Mouse (Mus musculus): ENCODE results near the gene Itpr1. TPM values are rescaled to one million over a fixed set of nuclear protein-coding genes. Genes with fewer than 3 reads are reported as not detected.

The Itpr1 gene
- total RNA-seq, 2 experiments from 2014 or later, result 11.8 to 14.8 TPM

GRCm38 (mm10) chr6:108486212-108486992, 273.5 kb downstream of the Itpr1 start:
- DNase-seq, result no peak
- intact Hi-C loops (cut with DNase I), result loop anchor here (5.0 kb wide), 1 partner anchor 36 kb away; no protein-coding TSS in a partner anchor

GRCm38 (mm10) chr6:108487300-108487835, 274.5 kb downstream of the Itpr1 start:
- no peak for DNase-seq
- intact Hi-C loops (cut with DNase I), result loop anchor here (5.0 kb wide), 1 partner anchor 35 kb away; no protein-coding TSS in a partner anchor

DNA sequence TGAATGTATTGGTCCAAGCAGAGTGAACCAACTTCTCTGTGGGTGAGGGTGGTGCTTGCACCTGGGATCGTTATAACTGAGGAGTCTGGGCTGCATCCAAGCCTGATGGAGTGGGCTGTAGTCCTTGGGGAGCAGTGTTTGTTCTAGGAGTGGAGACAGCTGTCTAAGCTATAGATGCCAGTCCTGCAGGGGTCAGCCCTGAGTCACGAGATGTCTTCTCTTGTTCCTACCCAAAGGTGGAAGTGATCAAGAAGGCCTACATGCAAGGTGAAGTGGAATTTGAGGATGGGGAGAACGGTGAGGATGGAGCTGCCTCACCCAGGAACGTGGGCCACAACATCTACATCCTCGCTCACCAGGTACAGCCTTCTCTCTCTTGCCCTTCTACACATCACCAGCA, 275.4 kb downstream of the Itpr1 start:
- intact Hi-C loops (cut with DNase I), result loop anchor here (5.0 kb wide), 1 partner anchor 34 kb away; no protein-coding TSS in a partner anchor
- DNase-seq, result no peak

GRCm38 (mm10) chr6:108491969-108492368, 279.1 kb downstream of the Itpr1 start:
- DNase-seq, result no peak
- intact Hi-C loops (cut with DNase I), result no loop called here

- intact Hi-C loops (cut with DNase I), result no loop called here
- DNase-seq, result no peak
Measured at GRCm38 (mm10) chr6:108493753-108494152, 280.9 kb downstream of the Itpr1 start.

- intact Hi-C loops (cut with DNase I), result no loop called here
- DNase-seq, result no peak
Measured at GRCm38 (mm10) chr6:108494185-108494804, 281.4 kb downstream of the Itpr1 start.

DNA sequence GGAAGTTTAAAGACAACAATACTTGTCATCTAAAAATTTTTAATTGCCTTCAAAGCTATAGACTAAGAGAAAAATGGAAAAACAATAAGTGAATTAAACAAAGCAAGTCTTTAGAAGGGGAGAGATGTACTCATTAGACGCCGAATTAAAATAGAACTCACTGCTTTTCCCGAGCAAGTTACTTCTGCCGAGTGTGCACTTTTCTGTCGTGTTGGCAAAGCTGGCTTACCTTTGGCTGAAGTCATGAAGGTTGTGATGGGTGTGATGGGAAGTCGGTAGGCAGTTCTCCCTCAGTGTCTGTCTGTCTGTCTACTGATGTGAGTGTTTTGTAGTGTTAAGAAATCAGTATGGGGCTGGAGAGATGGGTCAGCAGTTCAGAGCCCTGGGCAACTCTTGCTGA, 282.1 kb downstream of the Itpr1 start:
- DNase-seq, result no peak
- intact Hi-C loops (cut with DNase I), result no loop called here

DNA sequence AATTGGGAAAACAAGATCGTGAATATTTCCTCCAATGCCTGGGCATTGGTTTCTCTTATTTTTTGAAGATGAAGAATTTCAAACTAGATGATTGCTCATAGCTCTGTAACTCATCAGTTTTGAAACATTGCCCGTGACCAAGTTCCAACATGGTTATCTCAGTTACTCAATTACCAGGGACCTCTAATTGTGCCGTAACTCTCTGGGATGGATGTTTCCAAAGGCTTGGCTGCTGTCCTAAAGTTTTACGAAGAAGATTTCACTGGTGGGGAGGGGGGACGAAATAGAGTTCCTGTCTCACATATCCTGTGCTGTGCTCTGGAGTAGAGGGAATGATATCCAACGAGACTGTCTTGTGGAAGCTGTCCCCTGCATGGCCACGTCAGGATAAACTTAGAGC, 285.2 kb downstream of the Itpr1 start:
- no peak for DNase-seq
- intact Hi-C loops (cut with DNase I), result no loop called here

- no peak for DNase-seq
- intact Hi-C loops (cut with DNase I), result no loop called here
Measured at GRCm38 (mm10) chr6:108503651-108504050, 290.8 kb downstream of the Itpr1 start.

DNA sequence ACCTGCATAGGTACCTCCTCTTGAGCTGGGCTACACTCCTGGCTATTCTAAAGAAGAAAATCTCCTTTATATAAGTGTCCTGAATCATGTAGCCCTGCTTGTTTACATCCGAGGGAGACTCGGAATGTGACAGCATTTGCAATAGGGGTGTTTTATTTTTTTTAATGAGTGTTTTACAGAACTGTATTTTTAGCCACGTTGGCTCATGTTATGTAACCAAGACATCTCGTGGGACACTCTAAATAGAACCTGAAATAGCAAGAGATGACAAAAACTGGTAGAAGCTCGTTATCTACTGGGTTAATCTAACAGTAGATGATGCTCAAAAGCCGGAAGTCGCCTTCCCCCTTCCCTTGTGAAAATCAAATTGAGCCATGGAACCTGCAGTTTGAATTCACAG, 291.8 kb downstream of the Itpr1 start:
- intact Hi-C loops (cut with DNase I), result no loop called here
- no peak for DNase-seq

GRCm38 (mm10) chr6:108506161-108506560, 293.3 kb downstream of the Itpr1 start:
- intact Hi-C loops (cut with DNase I), result no loop called here
- no peak for DNase-seq

- intact Hi-C loops (cut with DNase I), result no loop called here
Measured at GRCm38 (mm10) chr6:108507337-108507736, 294.4 kb downstream of the Itpr1 start.

GRCm38 (mm10) chr6:108509320-108509719, 296.4 kb downstream of the Itpr1 start:
- no peak for DNase-seq
- intact Hi-C loops (cut with DNase I), result no loop called here

More at GRCm38 (mm10) chr6:108507337-108507736, 294.4 kb downstream of the Itpr1 start:
- no peak for DNase-seq

- no peak for DNase-seq
- intact Hi-C loops (cut with DNase I), result no loop called here
Measured at GRCm38 (mm10) chr6:108510101-108510500, 297.2 kb downstream of the Itpr1 start.

- intact Hi-C loops (cut with DNase I), result no loop called here
- no peak for DNase-seq
Measured at GRCm38 (mm10) chr6:108512097-108512496, 299.2 kb downstream of the Itpr1 start.

GRCm38 (mm10) chr6:108512994-108513393, 300.1 kb downstream of the Itpr1 start:
- intact Hi-C loops (cut with DNase I), result no loop called here
- no peak for DNase-seq

GRCm38 (mm10) chr6:108516248-108516647, 303.4 kb downstream of the Itpr1 start:
- no peak for DNase-seq
- intact Hi-C loops (cut with DNase I), result no loop called here

DNA sequence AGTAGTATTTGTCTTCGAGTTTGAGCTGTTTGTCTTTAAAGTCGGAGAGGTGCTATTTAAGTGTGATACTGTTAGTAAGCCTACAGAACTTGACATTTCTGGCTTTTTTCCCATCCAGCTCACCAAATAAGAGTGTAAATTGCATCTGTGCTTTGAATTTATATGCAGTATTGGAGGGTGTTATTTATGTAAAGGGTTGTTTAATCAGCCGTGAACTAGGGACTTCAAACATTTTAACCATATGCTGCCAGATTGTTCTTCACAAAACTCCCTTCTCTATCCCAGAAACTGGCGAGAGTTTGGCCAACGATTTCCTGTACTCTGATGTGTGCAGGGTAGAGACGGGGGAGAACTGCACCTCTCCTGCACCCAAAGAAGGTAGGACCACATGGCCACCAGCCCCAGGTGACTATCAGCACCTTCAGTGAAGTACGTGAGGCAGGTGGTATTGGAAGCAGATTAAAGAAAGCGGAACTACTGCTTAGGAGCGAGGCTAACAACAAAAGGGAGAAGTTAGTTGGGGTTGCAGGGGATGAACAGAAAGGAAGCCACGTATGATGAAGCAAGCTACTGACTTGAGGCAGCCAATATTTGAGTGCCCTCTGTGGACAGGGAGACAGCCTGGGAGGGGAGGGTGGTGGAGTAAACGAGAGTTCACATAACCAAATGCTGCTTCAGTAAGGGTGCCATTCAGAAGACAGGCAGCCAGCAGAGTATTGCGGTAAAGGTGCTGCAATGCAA, 304.5 kb downstream of the Itpr1 start:
- DNase-seq, result no peak
- intact Hi-C loops (cut with DNase I), result no loop called here

DNA sequence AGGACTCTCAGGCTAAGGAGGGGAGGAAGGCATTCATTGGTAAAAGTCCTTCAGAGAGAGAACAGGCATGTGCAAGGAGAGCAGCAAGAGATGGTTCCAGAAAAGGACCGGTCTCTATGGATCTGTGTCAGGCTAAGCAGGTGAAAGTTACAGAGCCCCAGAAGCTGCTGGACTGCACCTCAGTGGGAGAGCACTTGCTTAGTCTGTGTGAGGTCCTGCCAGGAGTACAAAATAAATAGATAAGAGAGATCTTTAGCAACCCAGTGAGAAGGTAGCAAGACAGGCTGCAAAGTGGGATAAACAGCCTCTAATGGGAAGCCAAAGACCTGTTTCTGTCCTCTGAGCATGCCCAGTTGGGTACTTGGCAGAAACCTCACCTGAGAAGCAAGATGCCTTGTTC, 305.1 kb downstream of the Itpr1 start:
- intact Hi-C loops (cut with DNase I), result no loop called here
- no peak for DNase-seq

- intact Hi-C loops (cut with DNase I), result no loop called here
- DNase-seq, result no peak
Measured at GRCm38 (mm10) chr6:108518552-108518951, 305.7 kb downstream of the Itpr1 start.

DNA sequence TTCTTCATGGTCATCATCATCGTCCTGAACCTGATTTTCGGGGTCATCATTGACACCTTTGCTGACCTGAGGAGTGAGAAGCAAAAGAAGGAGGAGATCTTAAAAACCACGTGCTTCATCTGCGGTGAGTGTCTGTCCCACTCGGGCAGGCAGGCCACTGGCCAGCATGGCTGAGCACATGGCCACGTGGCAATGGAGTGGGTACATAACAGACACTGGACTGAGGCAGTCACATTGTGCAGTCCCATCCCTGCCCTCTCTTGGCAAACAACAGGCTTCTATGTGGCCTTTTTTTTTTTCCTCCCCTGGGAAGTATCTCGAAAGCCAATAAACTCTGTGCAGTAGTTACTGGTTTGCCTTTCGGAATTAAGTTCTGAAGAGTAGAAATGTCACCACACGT, 306.4 kb downstream of the Itpr1 start:
- intact Hi-C loops (cut with DNase I), result no loop called here
- no peak for DNase-seq

All from gastrocnemius, postnatal 36 days (tissue).